Mouse (Mus musculus) right cerebral cortex, adult 18-20 months (tissue): ENCODE results near the gene Suox.
"Not testable (repeated sequence)": the region's sequence is repeated elsewhere in the genome, so short reads cannot be mapped to it uniquely, and the experiment has no call there.

Experiments
- DNase-seq: peaks from one replicate; pipeline ENCODE4 v3.0.0; 2022; ENCODE audit warnings: mixed read lengths

The Suox gene

GRCm38 (mm10) chr10:128673763-128674468 is at the start of gene Suox:
Gene Suox, minus strand, starts transcription at chr10:128674073.
- peak; percentile 87 for DNase-seq

DNA sequence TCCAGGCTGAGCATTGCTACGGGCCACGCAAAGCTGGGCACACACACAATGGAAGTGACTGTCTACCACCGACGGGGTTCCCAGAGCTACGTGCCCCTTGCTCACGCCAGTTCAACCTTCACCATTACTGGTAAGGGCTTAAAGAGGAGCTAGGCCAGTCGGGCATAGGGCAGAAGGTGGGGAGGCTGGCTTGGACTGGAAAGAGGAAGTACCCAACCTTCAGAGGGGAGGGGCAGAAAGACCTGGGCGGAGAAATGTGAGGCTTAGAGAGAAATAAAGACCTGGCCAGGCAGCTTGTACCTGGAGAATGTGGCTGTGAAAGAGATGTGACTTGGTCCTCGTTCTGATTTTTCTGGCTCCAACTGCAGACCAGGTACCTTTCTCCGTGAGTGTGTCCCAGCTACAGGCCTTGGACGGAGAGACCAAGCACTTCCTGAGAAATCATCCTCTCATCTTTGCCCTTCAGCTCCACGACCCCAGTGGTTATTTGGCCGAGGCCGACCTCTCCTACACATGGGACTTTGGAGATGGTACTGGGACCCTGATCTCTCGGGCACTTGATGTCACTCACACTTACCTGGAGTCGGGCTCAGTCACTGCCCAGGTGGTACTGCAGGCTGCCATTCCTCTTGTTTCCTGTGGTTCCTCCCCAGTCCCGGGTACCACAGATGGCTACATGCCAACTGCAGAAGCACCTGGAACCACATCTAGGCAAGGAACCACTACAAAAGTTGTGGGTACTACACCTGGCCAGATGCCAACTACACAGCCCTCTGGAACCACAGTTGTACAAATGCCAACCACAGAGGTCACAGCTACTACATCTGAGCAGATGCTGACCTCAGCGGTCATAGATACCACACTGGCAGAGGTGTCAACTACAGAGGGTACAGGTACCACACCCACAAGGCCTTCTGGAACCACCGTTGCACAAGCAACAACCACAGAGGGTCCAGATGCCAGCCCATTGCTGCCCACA is 42.0 kb upstream of the Suox start:
- DNase-seq = no peak

GRCm38 (mm10) chr10:128711318-128711717 is 37.4 kb upstream of the Suox start:
- not testable (repeated sequence) for DNase-seq

DNA sequence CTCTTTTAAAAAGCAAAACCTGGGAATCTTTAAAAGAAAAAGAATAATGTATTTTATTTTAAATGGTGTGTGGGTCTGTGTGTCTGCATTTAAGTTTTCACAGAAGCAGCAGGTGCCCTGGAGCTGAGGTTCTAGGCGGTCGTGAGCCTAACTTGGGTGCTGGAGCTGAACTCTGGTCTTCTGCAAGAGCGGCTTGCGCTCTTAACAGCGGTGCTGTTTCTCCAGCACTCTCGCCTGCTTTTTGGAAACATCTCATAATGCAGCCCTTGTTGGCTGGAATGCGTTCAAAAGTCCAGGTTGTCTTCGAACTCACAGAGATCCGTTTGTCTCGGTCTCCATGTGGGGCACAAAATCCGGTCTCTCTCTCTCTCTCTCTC is 31.4 kb upstream of the Suox start:
- no peak for DNase-seq

GRCm38 (mm10) chr10:128704491-128705316 is 30.8 kb upstream of the Suox start, which contains the start of gene Cdk2:
Gene Cdk2, minus strand, starts transcription at chr10:128705031.
- DNase-seq = peak; percentile 87

DNA sequence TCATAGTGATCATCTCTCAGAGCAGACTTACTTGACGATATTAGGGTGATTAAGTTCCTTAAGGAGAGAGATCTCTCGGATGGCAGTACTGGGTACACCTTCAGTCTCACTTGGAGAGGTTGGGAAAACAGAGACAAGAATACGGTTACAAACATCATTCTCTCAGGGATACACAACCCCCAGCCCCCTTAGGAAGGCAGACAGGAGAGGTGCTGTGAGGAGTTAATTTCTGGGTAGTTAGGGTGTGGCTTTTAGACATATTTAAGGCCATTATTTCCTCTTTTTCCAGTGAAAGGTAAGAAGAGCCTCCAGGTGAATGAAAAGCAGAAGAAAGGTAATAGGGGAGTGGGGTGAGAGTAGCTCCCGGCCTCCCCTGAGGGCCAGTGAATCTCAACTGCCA is 30.0 kb upstream of the Suox start, which contains the start of gene Pmel:
TSS of gene Pmel (plus strand) at position 301 of the 400 bp plus-strand sequence.
- DNase-seq = no peak

DNA sequence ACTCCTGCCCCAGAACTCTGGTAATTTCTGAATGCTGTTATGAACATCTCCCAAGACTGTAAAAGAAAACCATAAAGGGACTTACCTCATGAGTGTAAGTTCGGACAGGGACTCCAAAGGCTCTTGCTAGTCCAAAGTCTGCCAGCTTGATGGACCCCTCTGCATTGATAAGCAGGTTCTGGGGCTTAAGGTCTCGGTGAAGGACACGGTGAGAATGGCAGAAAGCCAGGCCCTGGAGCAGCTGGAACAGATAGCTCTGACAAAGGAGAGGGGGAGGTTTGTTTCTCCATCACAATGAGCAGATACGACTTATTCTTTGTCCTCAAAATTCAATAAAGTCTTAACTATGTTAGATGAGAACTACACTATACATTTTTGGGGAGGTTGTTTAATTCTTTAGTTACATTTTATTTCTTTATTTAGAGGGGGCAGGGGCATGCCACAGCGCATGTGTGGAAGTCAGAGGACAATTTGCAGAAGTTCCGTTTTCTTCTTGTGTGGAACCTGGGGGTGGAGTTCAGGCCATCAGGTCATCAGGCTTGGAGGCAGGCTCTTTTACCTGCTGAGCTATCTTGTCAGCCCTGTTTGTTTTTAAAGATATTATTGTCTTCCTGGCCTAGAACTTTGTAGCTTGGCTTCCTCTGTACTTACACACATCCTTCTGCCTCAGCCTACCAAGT is 28.6 kb upstream of the Suox start:
- no peak for DNase-seq

DNA sequence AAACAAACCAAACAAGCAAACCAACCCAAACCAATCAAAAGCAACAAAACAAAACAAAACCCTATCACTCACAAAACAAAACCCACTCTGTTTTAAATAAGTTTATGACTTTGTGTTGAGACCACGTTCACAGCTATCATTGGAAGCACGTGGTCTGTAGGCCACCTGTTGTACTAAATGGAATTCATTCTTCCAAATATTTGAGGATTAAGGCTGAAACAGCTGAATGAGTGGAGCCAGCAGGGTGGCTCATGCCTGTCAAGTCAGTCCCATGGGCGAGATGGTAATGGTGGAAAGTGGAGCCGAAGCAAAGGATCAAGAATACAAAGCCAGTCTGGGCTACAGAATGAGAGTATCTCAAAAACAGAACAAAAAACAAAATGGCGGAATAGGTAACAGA is 26.8 kb upstream of the Suox start:
- DNase-seq = no peak

DNA sequence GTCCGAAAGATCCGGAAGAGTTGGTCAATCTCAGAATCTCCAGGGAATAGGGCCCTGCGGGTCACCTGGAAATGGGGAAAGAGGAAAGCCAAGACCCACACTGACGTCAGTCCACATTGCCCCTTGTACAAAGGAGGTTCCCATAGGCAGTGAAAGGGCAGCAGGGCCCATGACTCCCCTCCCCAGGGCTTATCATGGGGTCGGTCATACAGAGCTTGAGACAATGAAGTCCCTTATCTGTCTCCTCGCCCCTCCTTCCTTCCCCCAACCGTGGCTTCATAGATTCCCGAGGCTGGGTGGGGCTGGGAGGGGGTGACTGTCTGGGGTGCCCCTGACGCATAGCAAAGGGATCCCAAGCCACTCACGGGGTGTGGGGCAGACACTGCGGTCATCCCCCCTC is 25.7 kb upstream of the Suox start:
- no peak for DNase-seq

GRCm38 (mm10) chr10:128699006-128699405 is 25.1 kb upstream of the Suox start:
- DNase-seq = no peak

GRCm38 (mm10) chr10:128697072-128697725 is 23.3 kb upstream of the Suox start:
- DNase-seq = no peak

DNA sequence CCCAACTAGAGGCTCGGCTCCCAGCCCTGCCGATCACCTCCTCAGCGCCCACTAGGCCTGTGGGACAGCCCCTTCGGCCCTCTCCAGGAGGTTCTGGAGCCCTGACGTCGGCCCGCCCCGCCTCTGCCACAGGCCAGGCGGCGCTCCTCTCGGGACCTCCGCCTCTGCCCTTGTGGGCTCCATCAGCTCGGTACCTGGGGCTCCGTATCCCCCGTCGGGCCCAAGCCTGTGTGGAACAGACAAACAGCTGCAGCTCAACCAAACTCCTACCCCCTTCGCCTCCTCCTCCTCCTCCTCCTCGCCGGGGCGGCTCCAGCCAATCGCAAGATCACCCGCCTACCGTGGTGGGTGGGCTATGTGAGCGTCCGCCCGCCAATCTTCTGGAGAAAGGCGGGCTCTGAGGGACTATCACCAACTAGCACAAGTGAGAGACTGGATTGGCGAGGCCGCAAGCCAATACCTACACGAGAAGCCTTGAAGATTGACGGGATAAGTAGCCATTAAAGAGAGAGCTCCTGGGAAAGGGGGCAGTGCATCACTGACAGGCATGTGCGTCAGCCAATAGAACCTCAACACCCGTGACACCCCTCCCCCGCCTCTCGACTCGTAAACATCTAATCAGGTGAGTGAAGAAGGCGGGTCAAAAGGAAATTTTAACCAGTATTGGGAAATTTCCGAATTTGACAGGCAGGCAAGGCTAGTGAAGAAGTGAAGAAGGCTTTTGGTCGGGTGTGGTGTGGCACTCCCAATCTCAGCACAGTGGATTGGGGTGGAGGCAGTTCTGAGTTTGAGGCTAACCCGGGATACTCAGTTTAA is 22.3 kb upstream of the Suox start, which contains the start of gene Rab5b:
TSS of gene Rab5b (minus strand) at position 273 of the 816 bp plus-strand sequence.
- DNase-seq = peak; percentile 100

- no peak for DNase-seq
These were observed 21.6 kb upstream of the Suox start for GRCm38 (mm10) chr10:128695411-128695991.

DNA sequence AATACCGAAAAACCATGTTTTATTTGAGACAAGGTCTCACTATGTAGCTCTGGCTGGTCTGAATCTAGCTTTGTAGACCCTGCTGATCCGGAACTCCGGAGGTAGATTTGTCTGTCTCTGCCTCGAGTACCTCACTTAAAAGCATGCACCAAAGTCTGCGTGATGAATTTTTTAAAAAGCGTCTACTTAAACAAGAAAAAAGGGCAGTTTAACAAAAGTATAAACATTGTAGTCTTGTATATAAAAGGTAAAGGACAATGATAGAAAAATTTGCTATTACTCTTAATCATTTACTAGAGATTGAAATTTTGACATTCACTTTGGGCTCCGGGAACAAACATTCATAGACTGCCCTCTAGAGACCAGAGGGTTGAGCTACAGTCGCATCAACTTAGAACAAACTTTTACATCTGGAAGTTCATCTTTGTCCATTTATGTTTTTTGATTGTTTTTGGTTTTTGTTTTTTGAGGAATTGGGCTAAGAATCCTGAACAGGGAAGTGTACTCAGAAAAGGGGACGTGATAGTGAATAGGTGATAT is 666 bp upstream of the Suox start:
- DNase-seq = no peak

- no peak for DNase-seq
These were observed 2.7 kb downstream of the Suox start for GRCm38 (mm10) chr10:128671148-128671547.

DNA sequence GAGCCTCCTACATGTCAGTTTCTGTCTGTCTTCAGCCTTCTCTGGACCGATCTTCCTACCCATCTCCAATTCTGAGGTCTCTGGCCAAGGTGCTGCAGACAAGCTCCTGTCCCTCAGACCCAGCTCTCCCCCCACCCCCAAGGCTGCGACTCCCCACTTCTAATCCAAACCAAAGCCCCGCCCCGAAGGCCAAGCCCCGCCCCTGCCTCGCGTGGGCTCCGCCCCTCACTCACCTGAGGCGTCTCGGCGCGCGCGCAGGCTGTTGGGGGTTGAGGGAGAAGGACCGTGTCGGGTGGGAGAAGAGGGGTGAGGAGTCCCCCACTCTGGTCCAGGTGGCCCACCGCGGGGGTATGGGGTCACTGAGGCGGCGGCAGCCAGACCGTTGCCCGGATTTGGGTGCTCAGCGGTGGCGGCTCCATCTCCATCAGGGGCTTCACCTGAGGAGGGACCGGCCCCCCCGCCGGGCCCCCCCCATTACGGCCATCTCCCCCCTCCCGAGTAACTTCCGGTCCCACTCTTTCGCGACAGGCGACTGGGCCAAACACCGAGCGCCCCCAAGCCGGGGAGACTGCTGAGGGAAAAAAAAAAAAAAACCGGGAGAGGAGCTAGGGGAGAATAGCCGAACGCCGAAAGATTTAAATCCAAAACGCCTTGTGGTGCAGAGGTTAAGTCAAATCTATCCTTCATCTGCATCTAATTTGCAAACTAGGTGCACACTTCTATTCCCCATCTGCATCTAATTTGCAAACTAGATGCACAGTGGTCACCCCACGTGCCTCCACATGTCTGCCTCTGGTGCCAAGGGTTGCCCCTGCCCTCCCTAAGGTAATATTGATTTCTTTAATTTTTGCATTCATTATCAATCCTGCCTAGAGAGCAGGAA is 4.8 kb downstream of the Suox start:
- DNase-seq = peak; percentile 74

DNA sequence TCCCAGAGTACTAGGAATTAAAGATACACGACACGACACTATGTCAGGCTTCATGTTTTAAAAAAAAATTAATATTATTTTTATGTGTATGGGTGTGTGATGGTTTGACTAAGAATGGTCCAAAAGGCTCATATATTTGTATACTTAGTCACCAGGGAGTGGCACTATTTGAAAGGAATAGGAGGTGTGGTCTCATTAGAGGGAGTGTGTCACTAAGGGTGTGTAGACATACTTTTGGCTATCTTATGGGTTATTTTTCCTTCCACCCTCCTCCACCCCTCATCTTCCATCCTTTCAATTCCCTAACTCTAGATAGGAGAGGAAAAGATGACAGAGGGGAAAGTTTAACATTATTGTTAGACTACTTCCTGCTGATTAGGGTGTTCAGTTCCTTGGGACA is 8.1 kb downstream of the Suox start:
- DNase-seq = no peak

DNA sequence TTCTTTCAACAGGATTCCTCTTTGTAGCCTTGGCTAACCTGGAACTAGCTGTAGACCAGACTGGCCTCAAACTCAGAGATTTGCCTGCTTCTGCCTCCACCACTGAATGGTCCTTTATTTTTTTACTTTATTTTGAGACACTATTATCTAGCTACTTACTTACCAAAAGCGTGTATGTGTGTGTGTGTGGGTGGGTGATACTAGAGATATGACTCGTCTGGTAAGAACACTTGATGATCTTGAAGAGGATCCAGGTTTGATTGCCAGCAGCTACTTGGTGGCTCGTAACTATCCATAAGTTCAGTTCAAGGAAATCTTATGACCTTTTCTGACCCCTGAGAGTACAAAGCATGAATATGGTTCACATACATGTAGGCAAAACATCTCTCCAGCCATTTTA is 8.6 kb downstream of the Suox start:
- DNase-seq = no peak

DNA sequence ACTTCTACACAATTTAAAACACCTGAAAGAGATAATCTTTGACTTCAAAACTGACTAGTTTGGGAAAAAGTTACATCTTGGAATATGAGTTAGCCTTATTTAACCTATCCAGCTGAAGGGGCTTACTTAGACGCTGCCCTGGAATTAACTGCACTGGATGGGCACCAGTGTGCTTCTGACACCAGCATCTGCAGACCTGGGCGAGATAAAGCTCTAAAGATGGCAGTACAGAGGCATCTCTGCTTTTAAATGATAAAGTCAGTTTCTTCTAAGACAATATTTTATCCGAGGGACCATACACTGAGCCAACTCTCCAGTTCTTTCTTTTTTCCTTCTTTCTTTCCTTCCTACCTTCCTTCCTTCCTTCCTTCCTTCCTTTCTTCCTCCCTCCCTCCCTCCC is 9.1 kb downstream of the Suox start:
- no peak for DNase-seq
